Mouse (Mus musculus): Measurements from ENCODE around the gene Lrrc7.

The Lrrc7 gene

GRCm38 (mm10) chr3:158561987-158562360 lies at the start of gene Lrrc7:
Lrrc7 (minus strand) TSS chr3:158562221.
- peak; percentile 38 to 70 for DNase-seq (ENCODE audit: low spot score in 2 of 2)

- no peak for DNase-seq (ENCODE audit: low spot score in 2 of 2)
These were observed 45.0 kb upstream of the Lrrc7 start for GRCm38 (mm10) chr3:158607065-158607464.

GRCm38 (mm10) chr3:158605274-158605673 lies 43.3 kb upstream of the Lrrc7 start:
- no peak for DNase-seq (ENCODE audit: low spot score in 2 of 2)

- DNase-seq (ENCODE audit: low spot score in 2 of 2) = peak; percentile 51 to 81
These were observed 600 bp downstream of the Lrrc7 start for GRCm38 (mm10) chr3:158561256-158561986.

GRCm38 (mm10) chr3:158560891-158561255 lies 1.1 kb downstream of the Lrrc7 start:
- DNase-seq (ENCODE audit: low spot score in 2 of 2) = peak in 1 of 2 experiments; percentile 31

GRCm38 (mm10) chr3:158559691-158560650 lies 2.0 kb downstream of the Lrrc7 start:
- DNase-seq (ENCODE audit: low spot score in 2 of 2) = peak in 1 of 2 experiments; percentile 34

GRCm38 (mm10) chr3:158559131-158559658 lies 2.8 kb downstream of the Lrrc7 start:
- DNase-seq (ENCODE audit: low spot score in 2 of 2) = no peak

- DNase-seq (ENCODE audit: low spot score in 2 of 2) = no peak
These were observed 3.4 kb downstream of the Lrrc7 start for GRCm38 (mm10) chr3:158558631-158559030.

- no peak for DNase-seq (ENCODE audit: low spot score in 2 of 2)
These were observed 7.7 kb downstream of the Lrrc7 start for GRCm38 (mm10) chr3:158554280-158554679.

GRCm38 (mm10) chr3:158552105-158552504 lies 9.9 kb downstream of the Lrrc7 start:
- no peak for DNase-seq (ENCODE audit: low spot score in 2 of 2)

- DNase-seq (ENCODE audit: low spot score in 2 of 2) = no peak
These were observed 18.5 kb downstream of the Lrrc7 start for GRCm38 (mm10) chr3:158543481-158543880.

GRCm38 (mm10) chr3:158532859-158533258 lies 29.2 kb downstream of the Lrrc7 start:
- DNase-seq (ENCODE audit: low spot score in 2 of 2) = no peak

GRCm38 (mm10) chr3:158528471-158528870 lies 33.5 kb downstream of the Lrrc7 start:
- DNase-seq (ENCODE audit: low spot score in 2 of 2) = no peak

GRCm38 (mm10) chr3:158493730-158494129 lies 68.3 kb downstream of the Lrrc7 start:
- DNase-seq (ENCODE audit: low spot score in 2 of 2) = no peak

GRCm38 (mm10) chr3:158479677-158480076 lies 82.3 kb downstream of the Lrrc7 start:
- DNase-seq (ENCODE audit: low spot score in 2 of 2) = no peak

- DNase-seq (ENCODE audit: low spot score in 2 of 2) = no peak
These were observed 161.4 kb downstream of the Lrrc7 start for GRCm38 (mm10) chr3:158400600-158400999.

- DNase-seq (ENCODE audit: low spot score in 2 of 2) = no peak
These were observed 170.5 kb downstream of the Lrrc7 start for GRCm38 (mm10) chr3:158391534-158391933.

- DNase-seq (ENCODE audit: low spot score in 2 of 2) = no peak
These were observed 174.0 kb downstream of the Lrrc7 start for GRCm38 (mm10) chr3:158388076-158388454.

GRCm38 (mm10) chr3:158387413-158388075 lies 174.5 kb downstream of the Lrrc7 start:
- no peak for DNase-seq (ENCODE audit: low spot score in 2 of 2)

- no peak for DNase-seq (ENCODE audit: low spot score in 2 of 2)
These were observed 175.2 kb downstream of the Lrrc7 start for GRCm38 (mm10) chr3:158386848-158387247.

GRCm38 (mm10) chr3:158375885-158376284 lies 186.1 kb downstream of the Lrrc7 start:
- DNase-seq (ENCODE audit: low spot score in 2 of 2) = peak in 1 of 2 experiments; percentile 24

- no peak for DNase-seq (ENCODE audit: low spot score in 2 of 2)
These were observed 192.9 kb downstream of the Lrrc7 start for GRCm38 (mm10) chr3:158369169-158369568.
